Mouse (Mus musculus) midbrain, embryonic 11.5 days (tissue): ENCODE data around the gene Ankrd44. TPM values are rescaled to one million over a fixed set of nuclear protein-coding genes. Genes with fewer than 3 reads are reported as not detected.

Experiments
- ATAC-seq: fragments of 200-750 bp; cut with Nextera tagmentation; 2 replicates; pipeline ENCODE4 v1.8.0; 2017; ENCODE audit warnings: moderate TSS enrichment, moderate library complexity; ENCODE audit not compliant: low FRiP score
- DNase-seq: peaks from one replicate; pipeline ENCODE4 v3.0.0; 2015; ENCODE audit warnings: low spot score; ENCODE audit errors: missing footprints
- H3K27ac ChIP-seq: fragments of 300-500 bp; sonication (generic); 2 replicates; pipeline ENCODE4 v1.5.1; 2014; ENCODE audit warnings: low read depth, low read length
- H3K27me3 ChIP-seq: fragments of 300-500 bp; sonication (generic); 2 replicates; pipeline ENCODE4 v1.6.1; 2014; ENCODE audit warnings: mild to moderate bottlenecking, low read length, moderate library complexity, mixed read lengths; ENCODE audit not compliant: control insufficient read depth, insufficient read depth
- H3K36me3 ChIP-seq: fragments of 300-500 bp; sonication (generic); 2 replicates; pipeline ENCODE4 v1.6.1; 2014; ENCODE audit warnings: mild to moderate bottlenecking, low read length, moderate library complexity, mixed read lengths; ENCODE audit not compliant: control insufficient read depth, insufficient read depth
- H3K4me1 ChIP-seq: fragments of 300-500 bp; sonication (generic); 2 replicates; pipeline ENCODE4 v1.6.1; 2014; ENCODE audit warnings: low read length; ENCODE audit not compliant: control insufficient read depth, insufficient read depth
- H3K4me2 ChIP-seq: fragments of 300-500 bp; sonication (generic); 2 replicates; pipeline ENCODE4 v1.6.1; 2014; ENCODE audit warnings: mild to moderate bottlenecking, moderate library complexity
- H3K4me3 ChIP-seq: fragments of 300-500 bp; sonication (generic); 2 replicates; pipeline ENCODE4 v1.5.1; 2014; ENCODE audit warnings: low read depth, low read length
- H3K9ac ChIP-seq: fragments of 300-500 bp; sonication (generic); 2 replicates; pipeline ENCODE4 v1.6.1; 2014; ENCODE audit warnings: low read length
- H3K9me3 ChIP-seq: fragments of 300-500 bp; sonication (generic); 2 replicates; pipeline ENCODE4 v1.6.1; 2016; ENCODE audit warnings: low read length; ENCODE audit not compliant: control insufficient read depth
- WGBS: fragments of 180-500 bp; shearing (Covaris S2); extraction: QIAGEN DNeasy Blood & Tissue Kit; methylation state at CpG from one replicate; pipeline ENCODE4 v1.1.7; 2014; 5-methylcytosine and 5-hydroxymethylcytosine counted together
- polyA plus RNA-seq: library from polyadenylated mRNA; unstranded; fragments of >200 nt; fragmentation: Nextera tagmentation; extraction: Ambion mirVana; gene quantifications from 2 replicates; pipeline ENCODE4 v1.2.1, GENCODE M21; 2014

The Ankrd44 gene
- polyA plus RNA-seq, 1 experiment from 2014 or later, result 10.1 TPM

- H3K4me1 ChIP-seq, result no peaks in the 10 kb centered on the region
- ATAC-seq (no peak), DNase-seq (no peak)
- no peaks in the 10 kb centered on the region for H3K9me3 ChIP-seq
- H3K36me3 ChIP-seq, result no peaks in the 10 kb centered on the region
- H3K27ac ChIP-seq, result no peak overlapping the region
- H3K27me3 ChIP-seq, result no peaks in the 10 kb centered on the region
- H3K4me3 ChIP-seq, result no peak overlapping the region
- no peak overlapping the region for H3K4me2 ChIP-seq
- WGBS, result 92% methylated on average over 3 of the region's 3 CpGs
- no peak overlapping the region for H3K9ac ChIP-seq
Measured at GRCm38 (mm10) chr1:54737472-54737871, 188.7 kb downstream of the Ankrd44 start.

GRCm38 (mm10) chr1:54734917-54735664 is 191.1 kb downstream of the Ankrd44 start:
- WGBS, result 67% methylated on average over 17 of the region's 17 CpGs
- DNase-seq, result no peak
- H3K27me3 ChIP-seq, result no peaks in the 10 kb centered on the region
- H3K4me3 ChIP-seq, result no peak overlapping the region
- H3K36me3 ChIP-seq, result no peaks in the 10 kb centered on the region
- no peaks in the 10 kb centered on the region for H3K9me3 ChIP-seq
- no peaks in the 10 kb centered on the region for H3K4me1 ChIP-seq
- ATAC-seq, result no peak
- H3K27ac ChIP-seq, result no peak overlapping the region
- H3K9ac ChIP-seq, result no peak overlapping the region
- H3K4me2 ChIP-seq, result no peak overlapping the region

GRCm38 (mm10) chr1:54729316-54729715 is 196.9 kb downstream of the Ankrd44 start:
- Histone ChIP-seq H3K9ac (no peak overlapping the region), H3K9me3 (no peaks in the 10 kb centered on the region), H3K4me3 (no peak overlapping the region), H3K27me3 (no peaks in the 10 kb centered on the region), H3K4me2 (no peak overlapping the region), H3K36me3 (no peaks in the 10 kb centered on the region), H3K4me1 (no peaks in the 10 kb centered on the region), H3K27ac (no peak overlapping the region)
- no peak for ATAC-seq
- DNase-seq, result no peak
- WGBS, result 93% methylated on average over 5 of the region's 5 CpGs

- no peaks in the 10 kb centered on the region for H3K36me3 ChIP-seq
- H3K4me3 ChIP-seq, result no peak overlapping the region
- no peak for DNase-seq
- no peaks in the 10 kb centered on the region for H3K4me1 ChIP-seq
- ATAC-seq, result no peak
- no peaks in the 10 kb centered on the region for H3K9me3 ChIP-seq
- H3K27ac ChIP-seq, result no peak overlapping the region
- 84% methylated on average over 2 of the region's 2 CpGs for WGBS
- no peak overlapping the region for H3K4me2 ChIP-seq
- H3K27me3 ChIP-seq, result no peaks in the 10 kb centered on the region
- no peak overlapping the region for H3K9ac ChIP-seq
Measured at GRCm38 (mm10) chr1:54726555-54726954, 199.6 kb downstream of the Ankrd44 start.

- no peak overlapping the region for H3K4me3 ChIP-seq
- no peak overlapping the region for H3K9ac ChIP-seq
- H3K27me3 ChIP-seq, result no peaks in the 10 kb centered on the region
- H3K36me3 ChIP-seq, result no peaks in the 10 kb centered on the region
- no peak for DNase-seq
- H3K27ac ChIP-seq, result no peak overlapping the region
- no peak overlapping the region for H3K4me2 ChIP-seq
- H3K9me3 ChIP-seq, result no peaks in the 10 kb centered on the region
- ATAC-seq, result no peak
- H3K4me1 ChIP-seq, result no peaks in the 10 kb centered on the region
- WGBS, result 90% methylated on average over 6 of the region's 6 CpGs
Measured at GRCm38 (mm10) chr1:54716921-54717320, 209.3 kb downstream of the Ankrd44 start.

- Histone ChIP-seq H3K4me2 (no peak overlapping the region), H3K4me3 (no peak overlapping the region), H3K27me3 (no peaks in the 10 kb centered on the region), H3K27ac (no peak overlapping the region), H3K4me1 (no peaks in the 10 kb centered on the region), H3K36me3 (no peaks in the 10 kb centered on the region), H3K9me3 (no peaks in the 10 kb centered on the region), H3K9ac (no peak overlapping the region)
- ATAC-seq, result no peak
- no peak for DNase-seq
- 87% methylated on average over 8 of the region's 8 CpGs for WGBS
Measured at GRCm38 (mm10) chr1:54715061-54715760, 211.0 kb downstream of the Ankrd44 start.

GRCm38 (mm10) chr1:54713231-54714173 is 212.7 kb downstream of the Ankrd44 start:
- ATAC-seq, result no peak
- 57% methylated on average over 11 of the region's 11 CpGs for WGBS

GRCm38 (mm10) chr1:54711568-54711967 is 214.6 kb downstream of the Ankrd44 start:
- no peaks in the 10 kb centered on the region for H3K9me3 ChIP-seq
- H3K36me3 ChIP-seq, result no peaks in the 10 kb centered on the region

More at GRCm38 (mm10) chr1:54713231-54714173, 212.7 kb downstream of the Ankrd44 start:
- no peak for DNase-seq
- Histone ChIP-seq H3K9ac (no peak overlapping the region), H3K27ac (no peak overlapping the region), H3K4me2 (no peak overlapping the region), H3K4me1 (no peaks in the 10 kb centered on the region), H3K27me3 (no peaks in the 10 kb centered on the region), H3K36me3 (no peaks in the 10 kb centered on the region), H3K4me3 (no peak overlapping the region), H3K9me3 (no peaks in the 10 kb centered on the region)

More at GRCm38 (mm10) chr1:54711568-54711967, 214.6 kb downstream of the Ankrd44 start:
- WGBS, result 86% methylated on average over 3 of the region's 3 CpGs
- H3K4me1 ChIP-seq, result no peaks in the 10 kb centered on the region
- no peak overlapping the region for H3K4me2 ChIP-seq
- DNase-seq, result no peak
- H3K4me3 ChIP-seq, result no peak overlapping the region
- no peak overlapping the region for H3K9ac ChIP-seq
- ATAC-seq, result no peak
- no peak overlapping the region for H3K27ac ChIP-seq
- H3K27me3 ChIP-seq, result no peaks in the 10 kb centered on the region
